Mouse (Mus musculus): ENCODE measurements at regions not wholly inside any gene's neighbourhood (a gene's known extent, or its start where the extent isn't known, plus 50 kb on each side); places are given as distances from the start of the nearest gene placed in this dataset.

DNA sequence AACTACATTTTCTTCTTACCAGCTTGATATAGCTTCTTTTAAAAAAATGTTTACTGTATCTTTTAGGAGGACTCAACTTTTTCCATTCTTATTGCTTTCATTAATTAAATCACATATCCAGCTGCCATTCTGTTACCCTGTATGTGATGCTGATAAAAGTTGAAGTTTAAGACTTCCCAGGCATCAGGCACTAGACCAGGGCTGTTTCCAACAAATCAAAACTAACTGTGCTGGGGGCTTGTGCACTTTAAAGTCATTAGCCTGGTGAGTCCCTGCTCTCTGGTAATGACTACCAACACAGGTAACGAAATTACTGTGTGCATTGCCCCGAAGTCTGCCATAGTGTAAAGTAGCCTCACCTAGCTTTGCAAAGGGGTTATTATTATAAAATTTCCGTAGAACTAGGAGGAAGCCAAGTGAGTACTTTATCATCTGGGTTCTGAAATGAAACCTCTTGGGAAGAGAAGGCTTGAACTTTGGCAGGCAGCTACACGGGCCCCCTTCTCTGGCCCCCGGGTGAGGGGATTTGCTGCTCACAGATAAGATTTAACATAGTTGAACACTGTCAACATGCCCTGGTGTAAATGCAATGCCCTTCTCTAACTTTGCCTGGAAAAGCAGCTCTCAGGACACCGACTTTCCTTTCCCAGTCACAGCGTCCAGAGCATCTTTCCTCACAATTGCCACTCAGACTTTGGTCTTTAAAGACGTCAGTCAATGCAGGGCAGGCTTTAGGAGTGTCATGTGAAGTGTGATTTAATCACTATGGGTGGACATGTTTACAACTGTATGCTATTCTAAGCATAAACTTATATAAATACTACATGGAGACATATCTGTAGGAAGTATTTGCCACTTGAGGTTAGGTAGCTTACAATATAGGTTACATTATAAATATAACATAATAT lies 122.1 kb upstream of the Tab2 start:
- Histone ChIP-seq H3K4me3 (ENCODE audit: insufficient read depth, low read length) (no peak overlapping the region), H3K27ac (ENCODE audit: insufficient read depth, low read length) (no peak overlapping the region), H3K4me1 (ENCODE audit: control insufficient read depth, insufficient read depth, low read length) (no peaks in the 10 kb centered on the region)
- TF ChIP-seq POLR2A (IDR thresholded peaks at IDR 0.05; ENCODE audit: low read depth, low read length), result no peak
- TF ChIP-seq CTCF (IDR thresholded peaks at IDR 0.05; ENCODE audit: borderline replicate concordance, insufficient read depth, low read length), result no peak

DNA sequence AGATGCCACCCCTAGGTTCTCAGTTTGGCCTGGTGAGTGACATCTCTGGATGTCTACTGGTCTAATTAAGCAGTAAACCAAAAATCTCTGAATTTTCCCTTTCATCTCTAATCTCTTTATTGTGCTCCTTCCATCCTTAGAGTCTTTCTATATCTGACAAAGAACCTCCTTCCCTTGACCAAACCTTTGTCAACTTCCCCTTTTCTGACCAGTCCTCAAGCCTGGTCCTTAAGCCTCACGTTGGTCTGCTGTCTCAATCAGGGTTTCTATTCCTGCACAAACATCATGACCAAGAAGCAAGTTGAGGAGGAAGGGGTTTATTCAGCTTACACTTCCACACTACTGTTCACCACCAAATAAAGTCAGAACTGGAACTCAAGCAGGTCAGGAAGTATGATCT lies 116.4 kb upstream of the Tab2 start:
- no peak for TF ChIP-seq POLR2A (IDR thresholded peaks at IDR 0.05; ENCODE audit: low read depth, low read length)
- H3K4me1 ChIP-seq (ENCODE audit: control insufficient read depth, insufficient read depth, low read length), result no peaks in the 10 kb centered on the region
- H3K4me3 ChIP-seq (ENCODE audit: insufficient read depth, low read length), result no peak overlapping the region
- no peak overlapping the region for H3K27ac ChIP-seq (ENCODE audit: insufficient read depth, low read length)

GRCm38 (mm10) chr10:8071858-8072257 lies 115.8 kb upstream of the Tab2 start:
- H3K4me1 ChIP-seq (ENCODE audit: control insufficient read depth, insufficient read depth, low read length), result no peaks in the 10 kb centered on the region
- H3K4me3 ChIP-seq (ENCODE audit: insufficient read depth, low read length), result no peak overlapping the region
- no peak overlapping the region for H3K27ac ChIP-seq (ENCODE audit: insufficient read depth, low read length)
- TF ChIP-seq CTCF (IDR thresholded peaks at IDR 0.05; ENCODE audit: borderline replicate concordance, insufficient read depth, low read length), result no peak
- TF ChIP-seq POLR2A (IDR thresholded peaks at IDR 0.05; ENCODE audit: low read depth, low read length), result no peak

DNA sequence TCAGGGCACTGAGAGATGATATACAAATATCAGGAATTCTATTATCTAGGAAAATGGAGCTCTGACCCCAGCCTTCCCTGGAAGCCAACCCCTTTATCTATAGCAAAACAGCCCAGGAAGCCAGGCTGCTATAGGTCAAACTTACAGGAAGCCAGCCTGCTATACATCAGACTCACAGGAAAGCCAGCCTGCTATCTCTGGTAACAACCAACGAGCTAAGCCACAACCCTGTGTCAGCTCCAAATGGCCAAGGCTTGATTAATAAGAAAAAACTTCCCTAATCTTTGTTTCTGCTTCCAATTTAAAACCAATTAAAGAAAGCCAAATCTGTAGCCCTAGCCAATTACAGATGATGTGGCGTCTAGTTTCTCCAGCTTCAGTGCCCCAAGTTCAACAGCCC lies 114.4 kb upstream of the Tab2 start:
- TF ChIP-seq CTCF (IDR thresholded peaks at IDR 0.05; ENCODE audit: borderline replicate concordance, insufficient read depth, low read length) (no peak), POLR2A (IDR thresholded peaks at IDR 0.05; ENCODE audit: low read depth, low read length) (no peak)
- H3K27ac ChIP-seq (ENCODE audit: insufficient read depth, low read length), result no peak overlapping the region
- no peaks in the 10 kb centered on the region for H3K4me1 ChIP-seq (ENCODE audit: control insufficient read depth, insufficient read depth, low read length)
- H3K4me3 ChIP-seq (ENCODE audit: insufficient read depth, low read length), result no peak overlapping the region

GRCm38 (mm10) chr10:8066926-8067325 lies 110.9 kb upstream of the Tab2 start:
- H3K4me1 ChIP-seq (ENCODE audit: control insufficient read depth, insufficient read depth, low read length), result no peaks in the 10 kb centered on the region
- TF ChIP-seq CTCF (IDR thresholded peaks at IDR 0.05; ENCODE audit: borderline replicate concordance, insufficient read depth, low read length), result no peak
- H3K27ac ChIP-seq (ENCODE audit: insufficient read depth, low read length), result no peak overlapping the region
- H3K4me3 ChIP-seq (ENCODE audit: insufficient read depth, low read length), result no peak overlapping the region

GRCm38 (mm10) chr10:8065746-8066145 lies 109.7 kb upstream of the Tab2 start:
- TF ChIP-seq CTCF (IDR thresholded peaks at IDR 0.05; ENCODE audit: borderline replicate concordance, insufficient read depth, low read length) (no peak), POLR2A (IDR thresholded peaks at IDR 0.05; ENCODE audit: low read depth, low read length) (no peak)
- Histone ChIP-seq H3K4me3 (ENCODE audit: insufficient read depth, low read length) (no peak overlapping the region), H3K4me1 (ENCODE audit: control insufficient read depth, insufficient read depth, low read length) (no peaks in the 10 kb centered on the region), H3K27ac (ENCODE audit: insufficient read depth, low read length) (no peak overlapping the region)

GRCm38 (mm10) chr10:8064281-8064680 lies 108.3 kb upstream of the Tab2 start:
- TF ChIP-seq CTCF (IDR thresholded peaks at IDR 0.05; ENCODE audit: borderline replicate concordance, insufficient read depth, low read length) (no peak), POLR2A (IDR thresholded peaks at IDR 0.05; ENCODE audit: low read depth, low read length) (no peak)
- Histone ChIP-seq H3K27ac (ENCODE audit: insufficient read depth, low read length) (no peak overlapping the region), H3K4me3 (ENCODE audit: insufficient read depth, low read length) (no peak overlapping the region), H3K4me1 (ENCODE audit: control insufficient read depth, insufficient read depth, low read length) (no peaks in the 10 kb centered on the region)

DNA sequence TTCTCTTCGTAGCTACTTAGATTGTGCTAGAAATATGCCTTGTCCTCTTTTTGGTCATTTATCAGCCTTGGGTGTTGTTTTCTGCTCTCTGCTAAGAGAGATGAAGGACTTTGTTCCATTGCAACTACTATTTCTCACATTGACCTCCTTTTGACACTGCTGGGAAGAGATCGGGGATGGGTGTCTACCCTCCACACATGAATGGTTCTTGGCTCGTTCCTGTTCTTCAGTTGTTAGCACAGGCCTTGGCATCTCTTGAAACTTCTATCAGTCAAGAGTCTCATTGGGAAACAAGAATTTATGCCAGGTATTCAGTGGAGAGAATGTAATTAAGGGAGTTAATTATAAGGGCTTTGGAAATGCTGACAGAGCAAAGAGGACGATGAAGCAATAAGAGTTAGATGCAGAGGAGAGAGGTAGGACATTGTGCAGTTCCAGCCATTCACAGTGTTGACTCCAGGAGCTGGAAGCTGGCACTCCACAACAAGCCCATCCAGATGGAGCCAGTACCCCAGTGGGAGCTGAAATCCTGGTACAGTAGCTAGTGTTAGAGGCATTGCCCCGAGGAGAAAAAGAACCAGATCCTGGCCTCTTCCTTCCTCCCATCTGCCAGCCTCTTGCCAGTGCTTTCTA lies 107.5 kb upstream of the Tab2 start:
- Histone ChIP-seq H3K27ac (ENCODE audit: insufficient read depth, low read length) (no peak overlapping the region), H3K4me3 (ENCODE audit: insufficient read depth, low read length) (no peak overlapping the region)
- no peak for TF ChIP-seq POLR2A (IDR thresholded peaks at IDR 0.05; ENCODE audit: low read depth, low read length)
- TF ChIP-seq CTCF (IDR thresholded peaks at IDR 0.05; ENCODE audit: borderline replicate concordance, insufficient read depth, low read length), result no peak

DNA sequence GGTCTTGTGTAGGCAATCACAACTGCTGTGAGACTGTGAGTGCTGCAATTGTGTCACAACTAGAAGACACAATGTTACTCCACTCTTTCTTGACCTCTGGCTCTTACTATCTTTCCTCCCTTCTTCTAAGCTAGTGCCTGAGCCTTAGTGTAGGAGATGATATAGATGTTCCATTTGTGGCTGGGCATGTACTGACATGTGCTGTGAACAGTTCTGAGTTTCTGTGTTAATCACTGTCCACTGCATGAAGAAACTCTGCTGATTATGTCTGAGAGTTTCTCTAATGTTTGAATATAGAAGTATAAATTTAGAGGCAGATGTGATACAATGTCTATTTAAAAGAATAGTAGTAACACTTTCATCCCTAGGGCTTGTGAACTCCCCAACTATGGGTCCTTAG lies 105.0 kb upstream of the Tab2 start:
- TF ChIP-seq CTCF (IDR thresholded peaks at IDR 0.05; ENCODE audit: borderline replicate concordance, insufficient read depth, low read length) (no peak), POLR2A (IDR thresholded peaks at IDR 0.05; ENCODE audit: low read depth, low read length) (no peak)
- H3K4me1 ChIP-seq (ENCODE audit: control insufficient read depth, insufficient read depth, low read length), result no peaks in the 10 kb centered on the region
- no peak overlapping the region for H3K27ac ChIP-seq (ENCODE audit: insufficient read depth, low read length)
- H3K4me3 ChIP-seq (ENCODE audit: insufficient read depth, low read length), result no peak overlapping the region

More for the DNA sequence above, 107.5 kb upstream of the Tab2 start:
- H3K4me1 ChIP-seq (ENCODE audit: control insufficient read depth, insufficient read depth, low read length), result no peaks in the 10 kb centered on the region

DNA sequence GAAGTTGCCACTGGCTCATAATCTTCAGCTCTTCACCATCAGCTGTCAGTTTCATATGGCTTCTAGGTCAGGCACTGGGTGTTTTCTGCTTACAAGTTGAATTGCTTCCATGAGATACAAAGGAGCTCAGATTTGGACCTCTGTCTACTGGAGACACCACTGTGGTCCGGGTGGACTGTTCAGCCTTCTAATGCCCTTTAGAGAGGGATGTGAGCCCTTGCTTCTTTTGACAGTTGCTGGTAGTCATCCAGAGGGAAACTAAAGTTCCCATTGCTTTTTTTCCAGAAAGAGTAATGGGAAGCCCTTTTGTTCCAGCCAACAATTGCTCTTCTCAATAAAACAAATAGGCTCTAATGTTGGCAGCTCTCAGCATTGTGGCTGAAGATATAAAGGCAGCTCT lies 103.7 kb upstream of the Tab2 start:
- H3K4me1 ChIP-seq (ENCODE audit: control insufficient read depth, insufficient read depth, low read length), result no peaks in the 10 kb centered on the region
- H3K4me3 ChIP-seq (ENCODE audit: insufficient read depth, low read length), result no peak overlapping the region
- no peak for TF ChIP-seq CTCF (IDR thresholded peaks at IDR 0.05; ENCODE audit: borderline replicate concordance, insufficient read depth, low read length)
- no peak for TF ChIP-seq POLR2A (IDR thresholded peaks at IDR 0.05; ENCODE audit: low read depth, low read length)
- no peak overlapping the region for H3K27ac ChIP-seq (ENCODE audit: insufficient read depth, low read length)
